In genomic region chr3:138531479-138532181, GRCm38 (mm10) we compare ENCODE assay signal across 17 mouse cellular contexts. TPM values are rescaled to one million over a fixed set of nuclear protein-coding genes. Genes with fewer than 3 reads are reported as not detected.
DNase-seq lines count a peak whose midpoint lies in the region; ATAC-seq and TF ChIP-seq lines count a peak whose summit lies in the region.
"Had no signal": no experiment of that assay in that cellular context is flagged by ENCODE, and none has a peak within 500 bp of the region (broad histone marks: within the 10 kb centered on the region; RNA-seq: fewer than 3 reads in every experiment).

No protein-coding gene starts in this region.

- peaks cover 25% of the 10 kb centered on the region; the same call in 1 of the 2 replicates for H3K79me2 ChIP-seq in liver, adult 2 months (ENCODE audit: control insufficient read depth, insufficient read depth, low read length)

- WGBS in liver, adult 2 months: 17% methylated on average over 12 of the region's 12 CpGs
- WGBS in liver, embryonic 14.5 days (ENCODE audit: insufficient replicate concordance): 28% methylated on average over 12 of the region's 12 CpGs

- no peaks in the 10 kb centered on the region for H3K27me3 ChIP-seq in liver, adult 2 months (ENCODE audit: control insufficient read depth, insufficient read depth, low read length)
- no peaks in the 10 kb centered on the region for H3K27me3 ChIP-seq in liver, embryonic 14.5 days (ENCODE audit: control insufficient read depth, insufficient read depth, low read length)
- H3K27me3 ChIP-seq: heart, embryonic 13.5 days; limb, embryonic 15.5 days had no signal

- no peak for TF ChIP-seq POLR2A in liver, adult 2 months (IDR thresholded peaks at IDR 0.05; ENCODE audit: extremely low read depth, insufficient read depth, low read length)

- DNase-seq in gastrocnemius, adult 2 months: no peak
- DNase-seq in gastrocnemius, postnatal 10 days: no peak
- DNase-seq in liver, adult 2 months (ENCODE audit: extremely low read depth, low read depth, low spot score): peak; percentile 43
- DNase-seq in liver (no peak), ES-E14 (ENCODE audit: low read depth, low spot score) (no peak)
- DNase-seq in liver, embryonic 14.5 days (ENCODE audit: low read depth in 3 of 3, low spot score in 3 of 3): no peak
- DNase-seq in left cerebral cortex, postnatal 10 days (ENCODE audit: extremely low spot score in 1 of 2, low spot score in 2 of 2): no peak
- DNase-seq: B cell, adult 2 months; cerebellum, adult 9-11 months; heart, postnatal 36 days; kidney, adult 8-10 months had no signal

- in situ Hi-C loops in ES-E14 (cut with MboI; ENCODE audit: low sequenced_read_pairs in 2 of 2, unreplicated experiment in 2 of 2): no loop called here

- peaks cover 16% of the 10 kb centered on the region for H3K4me1 ChIP-seq in liver, adult 2 months (ENCODE audit: control insufficient read depth, insufficient read depth, low read length)
- H3K4me1 ChIP-seq in ES-E14 (ENCODE audit: control insufficient read depth in 2 of 2, insufficient read depth in 2 of 2, low read length in 2 of 2, poor library complexity in 1 of 2): peaks cover 0 to 10% of the 10 kb centered on the region in 2 experiments; a peak in 2 of 4 replicates
- peaks cover 23 to 28% of the 10 kb centered on the region in 2 experiments for H3K4me1 ChIP-seq in liver, embryonic 14.5 days (replicated peaks; ENCODE audit: control insufficient read depth in 2 of 2, insufficient read depth in 2 of 2, low read length in 1 of 2)

- H3K4me3 ChIP-seq in gastrocnemius, adult 2 months: no peak overlapping the region
- H3K4me3 ChIP-seq in liver, adult 2 months (ENCODE audit: insufficient read depth, low read depth, low read length): no peak overlapping the region
- H3K4me3 ChIP-seq in ES-E14 (ENCODE audit: insufficient read depth in 1 of 2, low read depth in 1 of 2, low read length in 2 of 2, poor library complexity in 1 of 2, severe bottlenecking in 1 of 2): peak overlapping the region in 1 of 2 experiments; percentile 32; a peak in 1 of 4 replicates
- no peak overlapping the region for H3K4me3 ChIP-seq in liver, embryonic 14.5 days (ENCODE audit: insufficient read depth in 1 of 2, low read depth in 2 of 2, low read length in 2 of 2)
- H3K4me3 ChIP-seq: heart, embryonic 13.5 days; limb, embryonic 15.5 days had no signal

- no peaks in the 10 kb centered on the region for H3K36me3 ChIP-seq in liver, adult 2 months (ENCODE audit: control insufficient read depth, insufficient read depth, low read length)
- peaks cover 6% of the 10 kb centered on the region; the same call in 1 of the 2 replicates for H3K36me3 ChIP-seq in ES-E14 (ENCODE audit: control insufficient read depth, insufficient read depth, low read length, poor library complexity, severe bottlenecking)
- H3K36me3 ChIP-seq in liver, embryonic 14.5 days (replicated peaks; ENCODE audit: control insufficient read depth, insufficient read depth, low read depth): peaks cover 3% of the 10 kb centered on the region

- H3K4me2 ChIP-seq in liver, embryonic 14.5 days (ENCODE audit: low read depth): peak overlapping the region; percentile 36
- H3K4me2 ChIP-seq: heart, embryonic 13.5 days; limb, embryonic 15.5 days had no signal

- no peak for TF ChIP-seq CTCF in gastrocnemius, adult 2 months (IDR thresholded peaks at IDR 0.05)
- no peak for TF ChIP-seq CTCF in liver, adult 2 months (IDR thresholded peaks at IDR 0.05; ENCODE audit: low read depth, low read length)
- TF ChIP-seq CTCF in liver, embryonic 14.5 days (IDR thresholded peaks at IDR 0.05; ENCODE audit: low read depth): no peak

- H3K27ac ChIP-seq in gastrocnemius, adult 2 months: peak overlapping the region; percentile 9; the same call in 1 of the 2 replicates
- no peak overlapping the region for H3K27ac ChIP-seq in liver, adult 2 months (replicated peaks; ENCODE audit: insufficient read depth, low read depth, low read length)
- H3K27ac ChIP-seq in ES-E14 (ENCODE audit: insufficient read depth, low read depth, low read length, poor library complexity, severe bottlenecking): no peak overlapping the region
- no peak overlapping the region for H3K27ac ChIP-seq in liver, embryonic 14.5 days
- H3K27ac ChIP-seq: heart, embryonic 13.5 days; limb, embryonic 15.5 days had no signal

- ATAC-seq in liver, embryonic 14.5 days (ENCODE audit: insufficient read depth): no peak
- ATAC-seq in megakaryocyte-erythroid progenitor cell, adult 5-6 weeks (replicated peaks; ENCODE audit: low FRiP score, low TSS enrichment, poor library complexity, severe bottlenecking): no peak
- ATAC-seq: forebrain, embryonic 14.5 days; hindbrain, embryonic 16.5 days; midbrain, embryonic 16.5 days had no signal

- intact Hi-C loops in gastrocnemius, adult 2 months (cut with DNase I): no loop called here
- intact Hi-C loops in left cerebral cortex, postnatal 10 days (cut with DNase I): no loop called here

- H3K9ac ChIP-seq in liver, adult 2 months (ENCODE audit: low read depth, low read length): no peak overlapping the region
- no peak overlapping the region for H3K9ac ChIP-seq in ES-E14 (ENCODE audit: insufficient read depth, low read depth, low read length, poor library complexity, severe bottlenecking)
- no peak overlapping the region for H3K9ac ChIP-seq in liver, embryonic 14.5 days (replicated peaks)
- H3K9ac ChIP-seq: heart, embryonic 13.5 days; limb, embryonic 15.5 days had no signal

- TF ChIP-seq EP300 in liver, embryonic 14.5 days (IDR thresholded peaks at IDR 0.05; ENCODE audit: low read depth): no peak

- no peaks in the 10 kb centered on the region for H3K9me3 ChIP-seq in ES-E14 (ENCODE audit: control insufficient read depth, insufficient read depth, low read depth, low read length)
- H3K9me3 ChIP-seq in liver, embryonic 14.5 days (ENCODE audit: control insufficient read depth, low read length): no peaks in the 10 kb centered on the region
- H3K9me3 ChIP-seq: heart, embryonic 13.5 days; limb, embryonic 15.5 days had no signal

TF ChIP-seq in ES-E14, 5 proteins besides CTCF, POLR2A, EP300 and RAD21:
- TF ChIP-seq ZC3H11A (IDR thresholded peaks at IDR 0.05; ENCODE audit: borderline replicate concordance, low read depth, low read length) (no peak), HCFC1 (IDR thresholded peaks at IDR 0.05; ENCODE audit: borderline replicate concordance, insufficient read depth, low read length) (no peak), ZNF384 (IDR thresholded peaks at IDR 0.05; ENCODE audit: low read depth, low read length) (no peak), MAFK (IDR thresholded peaks at IDR 0.05; ENCODE audit: insufficient read depth, low read depth, low read length) (peak; percentile 49; the same call in 1 of the 2 replicates), CHD2 (IDR thresholded peaks at IDR 0.05; ENCODE audit: low read depth, low read length) (no peak)

RNA-seq across cellular contexts. Expression of gene Eif4e, which starts 5.7 kb away (rescaled TPM):
- 100 to 1,000 TPM; 128 to 156 TPM for total RNA-seq in gastrocnemius, adult 2 months (2021)
- 100 to 1,000 TPM; 125 to 129 TPM for total RNA-seq in gastrocnemius, postnatal 10 days (2021)
- 16.4 and 18.2 TPM in 2 replicates for total RNA-seq in liver, adult 2 months (2014; rRNA removed)
- polyA plus RNA-seq in liver, adult 2 months (2012; rRNA removed): 10.1 and 12.8 TPM in 2 replicates
- total RNA-seq in ES-E14 (2012; rRNA removed): 202 and 235 TPM in 2 replicates
- 22.6 and 74.4 TPM in 2 replicates for polyA plus RNA-seq in liver, embryonic 14.5 days (2012; rRNA removed)
- polyA plus RNA-seq in liver, embryonic 14.5 days (2014; fragmentation: Nextera tagmentation; extraction: Ambion mirVana): 180 and 187 TPM in 2 replicates
- 100 to 1,000 TPM; 170 to 172 TPM for total RNA-seq in left cerebral cortex, postnatal 10 days (2021)
- 208 and 348 TPM in 2 replicates for total RNA-seq in megakaryocyte-erythroid progenitor cell, adult 5-6 weeks (2014; fragmentation: Nextera tagmentation)
- 215 and 277 TPM in 2 replicates for total RNA-seq in megakaryocyte-erythroid progenitor cell, adult 5-6 weeks (2017)

RNA-seq across cellular contexts. Expression of gene Metap1, which starts 42.3 kb away (rescaled TPM):
- total RNA-seq in gastrocnemius, adult 2 months (2021): 10 to 100 TPM; 44.7 to 49.3 TPM
- 10 to 100 TPM; 44.9 to 47.0 TPM for total RNA-seq in gastrocnemius, postnatal 10 days (2021)
- total RNA-seq in liver, adult 2 months (2014; rRNA removed): 31.4 and 32.5 TPM in 2 replicates
- 11.7 and 12.5 TPM in 2 replicates for polyA plus RNA-seq in liver, adult 2 months (2012; rRNA removed)
- total RNA-seq in ES-E14 (2012; rRNA removed): 50.8 and 67.7 TPM in 2 replicates
- polyA plus RNA-seq in liver, embryonic 14.5 days (2012; rRNA removed): 15.8 and 22.2 TPM in 2 replicates
- 21.9 and 25.4 TPM in 2 replicates for polyA plus RNA-seq in liver, embryonic 14.5 days (2014; fragmentation: Nextera tagmentation; extraction: Ambion mirVana)
- 10 to 100 TPM; 48.0 to 48.3 TPM for total RNA-seq in left cerebral cortex, postnatal 10 days (2021)
- total RNA-seq in megakaryocyte-erythroid progenitor cell, adult 5-6 weeks (2014; fragmentation: Nextera tagmentation): 65.1 and 68.0 TPM in 2 replicates
- 79.2 and 80.2 TPM in 2 replicates for total RNA-seq in megakaryocyte-erythroid progenitor cell, adult 5-6 weeks (2017)
